Mouse (Mus musculus) C2C12 (cell line): ENCODE results near the gene Acbd4. TPM values are rescaled to one million over a fixed set of nuclear protein-coding genes. Genes with fewer than 3 reads are reported as not detected.

Experiments used
- H3K27me3 ChIP-seq: one replicate; pipeline ENCODE4 v1.6.1; 2011; ENCODE audit not compliant: control insufficient read depth, insufficient read depth, insufficient read length
- H3K36me3 ChIP-seq: one replicate; pipeline ENCODE4 v1.6.1; 2011; ENCODE audit not compliant: control insufficient read depth, insufficient read depth
- H3K4me3 ChIP-seq: one replicate; pipeline ENCODE4 v1.5.1; 2011; ENCODE audit warnings: mild to moderate bottlenecking, control low read depth; ENCODE audit not compliant: poor library complexity, insufficient read depth, severe bottlenecking
- H3K79me2 ChIP-seq: one replicate; pipeline ENCODE4 v1.6.1; 2011; ENCODE audit not compliant: control insufficient read depth, insufficient read depth
- H3K79me3 ChIP-seq: one replicate; pipeline ENCODE4 v1.6.1; 2011; ENCODE audit warnings: low read depth, control low read depth
- H3ac ChIP-seq: one replicate; pipeline ENCODE3; 2011; ENCODE audit warnings: low read depth; ENCODE audit not compliant: control insufficient read depth, insufficient read length
- CEBPB ChIP-seq: IDR thresholded peaks from one replicate; pipeline ENCODE4 v1.6.1; 2011; ENCODE audit warnings: low read depth, mild to moderate bottlenecking, control low read depth, moderate library complexity
- CTCF ChIP-seq: IDR thresholded peaks from one replicate; pipeline ENCODE4 v1.5.1; 2011; ENCODE audit not compliant: control insufficient read depth, insufficient read depth, insufficient read length
- FOSL1 ChIP-seq: IDR thresholded peaks from one replicate; pipeline ENCODE4 v1.8.0; 2011; ENCODE audit warnings: mild to moderate bottlenecking, low read length; ENCODE audit not compliant: poor library complexity, insufficient read depth, severe bottlenecking
- MAX ChIP-seq: IDR thresholded peaks from one replicate; pipeline ENCODE4 v1.6.1; 2011; ENCODE audit warnings: mild to moderate bottlenecking, control low read depth
- MYOD1 ChIP-seq: IDR thresholded peaks from one replicate; pipeline ENCODE4 v1.6.1; 2011; ENCODE audit warnings: low read depth; ENCODE audit not compliant: control insufficient read depth, insufficient read length
- MYOG ChIP-seq: IDR thresholded peaks from one replicate; pipeline ENCODE4 v1.6.1; 2011; ENCODE audit not compliant: control insufficient read depth, insufficient read length; ENCODE audit errors: extremely low read depth
- USF1 ChIP-seq: IDR thresholded peaks from one replicate; pipeline ENCODE4 v1.6.1; 2011; ENCODE audit warnings: low read depth, mild to moderate bottlenecking, control low read depth, moderate library complexity
- polyA plus RNA-seq: library from polyadenylated mRNA; unstranded; fragments of >200 nt; fragmentation: generic; extraction: Trizol; gene quantifications from one replicate; pipeline ENCODE4 v1.2.1, GENCODE M21; 2012; ENCODE audit warnings: missing spikeins

Acbd4 gene
- polyA plus RNA-seq, 1 experiment, result 23.0 TPM

GRCm38 (mm10) chr11:103105810-103106209 is 4.3 kb downstream of the Acbd4 start:
- Histone ChIP-seq H3K36me3 (no peaks in the 10 kb centered on the region), H3K79me2 (peaks cover 19% of the 10 kb centered on the region), H3K79me3 (peaks cover 6% of the 10 kb centered on the region), H3ac (no peak overlapping the region), H3K27me3 (no peaks in the 10 kb centered on the region), H3K4me3 (no peak overlapping the region)
- no peak for TF ChIP-seq USF1
- no peak for TF ChIP-seq MYOG
- TF ChIP-seq CEBPB, result no peak
- no peak for TF ChIP-seq FOSL1
- TF ChIP-seq MYOD1, result no peak
- TF ChIP-seq MAX, result no peak
- no peak for TF ChIP-seq CTCF

- peaks cover 13% of the 10 kb centered on the region for H3K79me2 ChIP-seq
- H3K4me3 ChIP-seq, result no peak overlapping the region
- H3ac ChIP-seq, result no peak overlapping the region
- H3K27me3 ChIP-seq, result no peaks in the 10 kb centered on the region
- H3K79me3 ChIP-seq, result peaks cover under 1% of the 10 kb centered on the region
- no peak for TF ChIP-seq FOSL1
- TF ChIP-seq USF1, result no peak
- no peak for TF ChIP-seq MYOG
- no peak for TF ChIP-seq MYOD1
- TF ChIP-seq MAX, result no peak
- TF ChIP-seq CTCF, result no peak
- TF ChIP-seq CEBPB, result no peak
- H3K36me3 ChIP-seq, result no peaks in the 10 kb centered on the region
These were observed 4.9 kb downstream of the Acbd4 start for GRCm38 (mm10) chr11:103106386-103106785.

GRCm38 (mm10) chr11:103111301-103111700 is 9.8 kb downstream of the Acbd4 start:
- no peak for TF ChIP-seq MYOG
- TF ChIP-seq USF1, result no peak
- TF ChIP-seq CTCF, result no peak
- no peak for TF ChIP-seq MAX
- no peak for TF ChIP-seq CEBPB
- no peak for TF ChIP-seq FOSL1
- Histone ChIP-seq H3K4me3 (no peak overlapping the region), H3K36me3 (peaks cover 8% of the 10 kb centered on the region), H3ac (no peak overlapping the region), H3K79me2 (peaks cover 13% of the 10 kb centered on the region), H3K27me3 (no peaks in the 10 kb centered on the region), H3K79me3 (no peaks in the 10 kb centered on the region)

GRCm38 (mm10) chr11:103111881-103112551 is 10.5 kb downstream of the Acbd4 start:
- Histone ChIP-seq H3K79me3 (peaks cover 6% of the 10 kb centered on the region), H3K79me2 (peaks cover 20% of the 10 kb centered on the region), H3ac (no peak overlapping the region), H3K27me3 (no peaks in the 10 kb centered on the region), H3K36me3 (peaks cover 8% of the 10 kb centered on the region), H3K4me3 (no peak overlapping the region)
- TF ChIP-seq FOSL1 (no peak), MYOD1 (no peak), USF1 (no peak), MAX (no peak), MYOG (no peak), CTCF (no peak), CEBPB (no peak)

GRCm38 (mm10) chr11:103112552-103112912 is 11.1 kb downstream of the Acbd4 start:
- Histone ChIP-seq H3ac (no peak overlapping the region), H3K79me2 (peaks cover 25% of the 10 kb centered on the region), H3K79me3 (peaks cover 10% of the 10 kb centered on the region), H3K36me3 (peaks cover 8% of the 10 kb centered on the region), H3K27me3 (no peaks in the 10 kb centered on the region), H3K4me3 (no peak overlapping the region)
- TF ChIP-seq MAX (no peak), FOSL1 (no peak), MYOD1 (no peak), MYOG (no peak), CTCF (no peak), USF1 (no peak)
